In the genomic region with DNA sequence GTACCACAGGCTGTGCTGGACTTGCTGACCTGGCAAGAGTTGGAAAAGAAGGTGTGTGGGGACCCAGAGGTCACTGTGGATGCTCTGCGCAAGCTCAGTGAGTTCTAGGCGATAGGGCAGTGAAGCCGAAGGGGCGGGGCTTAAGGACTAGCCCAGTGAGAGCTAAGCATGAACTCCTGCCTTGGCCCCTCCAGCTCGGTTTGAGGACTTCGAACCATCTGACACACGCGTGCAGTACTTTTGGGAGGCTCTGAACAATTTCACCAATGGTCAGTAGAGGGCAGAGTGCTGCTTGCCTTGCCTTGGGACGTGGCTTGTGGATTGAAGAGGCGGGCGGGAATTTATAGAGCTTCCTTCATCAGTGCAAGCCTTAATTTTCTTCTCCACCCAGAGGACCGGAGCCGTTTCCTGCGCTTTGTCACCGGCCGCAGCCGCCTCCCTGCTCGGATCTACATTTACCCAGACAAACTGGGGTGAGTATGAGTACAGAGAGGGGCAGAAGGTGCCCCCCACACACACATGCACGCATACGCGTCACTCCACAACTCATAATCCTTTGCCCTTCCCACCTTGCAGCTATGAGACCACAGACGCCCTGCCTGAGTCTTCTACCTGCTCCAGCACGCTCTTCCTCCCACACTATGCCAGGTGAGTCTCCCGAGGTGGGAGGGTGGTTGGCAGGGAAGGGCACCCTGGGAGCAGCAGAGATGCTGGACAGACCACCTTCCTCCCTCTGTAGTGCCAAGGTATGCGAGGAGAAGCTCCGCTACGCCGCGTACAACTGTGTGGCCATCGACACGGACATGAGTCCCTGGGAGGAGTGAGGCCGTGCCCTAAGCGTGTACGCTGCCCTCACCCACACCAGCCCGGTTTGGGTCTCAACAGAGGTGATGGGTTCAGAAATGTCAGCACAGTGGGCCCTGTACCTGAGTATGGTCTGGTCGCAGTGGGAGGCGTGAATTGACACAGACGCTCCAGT, we compare ENCODE assay signal across 8 mouse cellular contexts. TPM values are rescaled to one million over a fixed set of nuclear protein-coding genes. Genes with fewer than 3 reads are reported as not detected.
DNase-seq lines count a peak whose midpoint lies in the region; ATAC-seq and TF ChIP-seq lines count a peak whose summit lies in the region.

No protein-coding gene starts in this region.

- no peak overlapping the region for H3K4me3 ChIP-seq in heart, embryonic 12.5 days
- H3K4me3 ChIP-seq in kidney, embryonic 15.5 days (replicated peaks), result no peak overlapping the region
- H3K4me3 ChIP-seq in liver, embryonic 14.5 days (ENCODE audit: insufficient read depth in 1 of 2, low read depth in 2 of 2, low read length in 2 of 2), result no peak overlapping the region
- H3K4me3 ChIP-seq in neural tube, embryonic 11.5 days (ENCODE audit: low read depth, low read length), result no peak overlapping the region

- H3K4me2 ChIP-seq in heart, embryonic 12.5 days, result no peak overlapping the region
- no peak overlapping the region; the same call in 1 of the 2 replicates for H3K4me2 ChIP-seq in kidney, embryonic 15.5 days
- no peak overlapping the region for H3K4me2 ChIP-seq in liver, embryonic 14.5 days (ENCODE audit: low read depth)
- no peak overlapping the region for H3K4me2 ChIP-seq in neural tube, embryonic 11.5 days (ENCODE audit: low read depth)

- no peak overlapping the region for H3K9ac ChIP-seq in heart, embryonic 12.5 days
- H3K9ac ChIP-seq in kidney, embryonic 15.5 days, result no peak overlapping the region
- H3K9ac ChIP-seq in liver, embryonic 14.5 days (replicated peaks), result no peak overlapping the region
- peak overlapping the region; percentile 3; the same call in 1 of the 2 replicates for H3K9ac ChIP-seq in neural tube, embryonic 11.5 days (ENCODE audit: low read length)

- H3K4me1 ChIP-seq in heart, embryonic 12.5 days (replicated peaks), result no peaks in the 10 kb centered on the region
- peaks cover 7% of the 10 kb centered on the region for H3K4me1 ChIP-seq in kidney, embryonic 15.5 days
- no peaks in the 10 kb centered on the region; a peak in 1 of 4 replicates for H3K4me1 ChIP-seq in liver, embryonic 14.5 days (replicated peaks; ENCODE audit: control insufficient read depth in 2 of 2, insufficient read depth in 2 of 2, low read length in 1 of 2)
- H3K4me1 ChIP-seq in neural tube, embryonic 11.5 days (ENCODE audit: control insufficient read depth, insufficient read depth, low read length), result no peaks in the 10 kb centered on the region

- TF ChIP-seq EP300 in liver, embryonic 14.5 days (IDR thresholded peaks at IDR 0.05; ENCODE audit: low read depth), result no peak

- no peak overlapping the region for H3K27ac ChIP-seq in heart, embryonic 12.5 days (ENCODE audit: poor library complexity, severe bottlenecking)
- H3K27ac ChIP-seq in kidney, embryonic 15.5 days, result no peak overlapping the region
- no peak overlapping the region for H3K27ac ChIP-seq in liver, embryonic 14.5 days
- no peak overlapping the region for H3K27ac ChIP-seq in neural tube, embryonic 11.5 days (ENCODE audit: low read depth, low read length)

- H3K27me3 ChIP-seq in heart, embryonic 12.5 days (replicated peaks), result no peaks in the 10 kb centered on the region
- no peaks in the 10 kb centered on the region for H3K27me3 ChIP-seq in kidney, embryonic 15.5 days
- no peaks in the 10 kb centered on the region for H3K27me3 ChIP-seq in liver, embryonic 14.5 days (ENCODE audit: control insufficient read depth, insufficient read depth, low read length)
- H3K27me3 ChIP-seq in neural tube, embryonic 11.5 days (ENCODE audit: control insufficient read depth, insufficient read depth, low read length), result no peaks in the 10 kb centered on the region

- DNase-seq in CD4-positive helper T cell, adult 2 months (ENCODE audit: low read depth, low spot score), result peak; percentile 46
- DNase-seq in adrenal gland, postnatal 10 days, result peak; percentile 73
- DNase-seq in embryo, embryonic 9.5 days (ENCODE audit: extremely low spot score), result peak; percentile 70
- DNase-seq in liver, embryonic 14.5 days (ENCODE audit: low read depth in 3 of 3, low spot score in 3 of 3), result peak in 2 of 3 experiments; percentile 42 to 46
- DNase-seq in neural tube, embryonic 11.5 days (ENCODE audit: low spot score), result peak; percentile 59
- DNase-seq in thymus, postnatal 0 days (ENCODE audit: low spot score), result peak; percentile 35

- WGBS in heart, embryonic 12.5 days, result 53% methylated on average over 38 of the region's 38 CpGs
- 53% methylated on average over 38 of the region's 38 CpGs for WGBS in kidney, embryonic 15.5 days
- 63% methylated on average over 38 of the region's 38 CpGs for WGBS in liver, embryonic 14.5 days (ENCODE audit: insufficient replicate concordance)
- WGBS in neural tube, embryonic 11.5 days, result 57% methylated on average over 38 of the region's 38 CpGs

- TF ChIP-seq CTCF in liver, embryonic 14.5 days (IDR thresholded peaks at IDR 0.05; ENCODE audit: low read depth), result peak; percentile 87

- H3K9me3 ChIP-seq in heart, embryonic 12.5 days (replicated peaks), result no peaks in the 10 kb centered on the region
- H3K9me3 ChIP-seq in kidney, embryonic 15.5 days (replicated peaks), result no peaks in the 10 kb centered on the region
- H3K9me3 ChIP-seq in liver, embryonic 14.5 days (ENCODE audit: control insufficient read depth, low read length), result no peaks in the 10 kb centered on the region
- H3K9me3 ChIP-seq in neural tube, embryonic 11.5 days (ENCODE audit: control insufficient read depth, low read length), result no peaks in the 10 kb centered on the region

- ATAC-seq in heart, embryonic 12.5 days (ENCODE audit: insufficient number of reproducible peaks, low FRiP score), result peak; percentile 68
- peak; percentile 82 for ATAC-seq in kidney, embryonic 15.5 days (replicated peaks; ENCODE audit: low FRiP score)
- peak; percentile 59 for ATAC-seq in liver, embryonic 14.5 days (ENCODE audit: insufficient read depth)
- 0 out of 2 replicates have a peak, but pooled peaks have one; percentile 23 for ATAC-seq in neural tube, embryonic 11.5 days (ENCODE audit: insufficient read depth, low FRiP score, low TSS enrichment)

- peaks cover 39% of the 10 kb centered on the region for H3K36me3 ChIP-seq in heart, embryonic 12.5 days
- H3K36me3 ChIP-seq in kidney, embryonic 15.5 days, result peaks cover 52% of the 10 kb centered on the region
- H3K36me3 ChIP-seq in liver, embryonic 14.5 days (replicated peaks; ENCODE audit: control insufficient read depth, insufficient read depth, low read depth), result peaks cover 15% of the 10 kb centered on the region
- peaks cover 2% of the 10 kb centered on the region; the same call in 1 of the 2 replicates for H3K36me3 ChIP-seq in neural tube, embryonic 11.5 days (ENCODE audit: control insufficient read depth, insufficient read depth, low read length)

RNA-seq across cellular contexts. Expression of a gene that starts 7.7 kb away (rescaled TPM):
- total RNA-seq in adrenal gland, postnatal 10 days (2021), result 10 to 100 TPM; 24.8 to 27.0 TPM
- polyA plus RNA-seq in heart, embryonic 12.5 days (2016; fragmentation: Nextera tagmentation; extraction: Ambion mirVana), result 6.8 and 8.0 TPM in 2 replicates
- polyA plus RNA-seq in kidney, embryonic 15.5 days (2015; fragmentation: Nextera tagmentation; extraction: Ambion mirVana), result 9.0 and 10.2 TPM in 2 replicates
- 8.0 and 8.9 TPM in 2 replicates for polyA plus RNA-seq in liver, embryonic 14.5 days (2012; rRNA removed)
- polyA plus RNA-seq in liver, embryonic 14.5 days (2014; fragmentation: Nextera tagmentation; extraction: Ambion mirVana), result 4.9 and 5.7 TPM in 2 replicates
- polyA plus RNA-seq in neural tube, embryonic 11.5 days (2014; fragmentation: Nextera tagmentation; extraction: Ambion mirVana), result 12.9 and 14.7 TPM in 2 replicates
- 14.4 and 14.6 TPM in 2 replicates for polyA plus RNA-seq in thymus, postnatal 0 days (2015; fragmentation: Nextera tagmentation; extraction: Ambion mirVana)

RNA-seq across cellular contexts. Expression of a gene that starts 8.6 kb away (rescaled TPM):
- total RNA-seq in adrenal gland, postnatal 10 days (2021), result 100 to 1,000 TPM; 122 to 150 TPM
- 90.9 and 92.2 TPM in 2 replicates for polyA plus RNA-seq in heart, embryonic 12.5 days (2016; fragmentation: Nextera tagmentation; extraction: Ambion mirVana)
- 102 and 111 TPM in 2 replicates for polyA plus RNA-seq in kidney, embryonic 15.5 days (2015; fragmentation: Nextera tagmentation; extraction: Ambion mirVana)
- polyA plus RNA-seq in liver, embryonic 14.5 days (2012; rRNA removed), result 414 and 441 TPM in 2 replicates
- polyA plus RNA-seq in liver, embryonic 14.5 days (2014; fragmentation: Nextera tagmentation; extraction: Ambion mirVana), result 567 and 604 TPM in 2 replicates
- polyA plus RNA-seq in neural tube, embryonic 11.5 days (2014; fragmentation: Nextera tagmentation; extraction: Ambion mirVana), result 89.8 and 99.2 TPM in 2 replicates
- 102 and 109 TPM in 2 replicates for polyA plus RNA-seq in thymus, postnatal 0 days (2015; fragmentation: Nextera tagmentation; extraction: Ambion mirVana)

RNA-seq across cellular contexts. Expression of a gene that starts 16.4 kb away (rescaled TPM):
- total RNA-seq in adrenal gland, postnatal 10 days (2021), result 10 to 100 TPM; 29.3 to 32.3 TPM
- polyA plus RNA-seq in heart, embryonic 12.5 days (2016; fragmentation: Nextera tagmentation; extraction: Ambion mirVana), result 25.2 and 29.2 TPM in 2 replicates
- 44.6 and 49.6 TPM in 2 replicates for polyA plus RNA-seq in kidney, embryonic 15.5 days (2015; fragmentation: Nextera tagmentation; extraction: Ambion mirVana)
- 12.3 and 17.3 TPM in 2 replicates for polyA plus RNA-seq in liver, embryonic 14.5 days (2012; rRNA removed)
- polyA plus RNA-seq in liver, embryonic 14.5 days (2014; fragmentation: Nextera tagmentation; extraction: Ambion mirVana), result 32.7 and 34.3 TPM in 2 replicates
- polyA plus RNA-seq in neural tube, embryonic 11.5 days (2014; fragmentation: Nextera tagmentation; extraction: Ambion mirVana), result 48.1 and 52.5 TPM in 2 replicates
- 40.9 and 42.1 TPM in 2 replicates for polyA plus RNA-seq in thymus, postnatal 0 days (2015; fragmentation: Nextera tagmentation; extraction: Ambion mirVana)

Comparison
In these comparisons a context has a peak if more than half of its experiments do, and no peak if none do; other contexts are left out.
1. ATAC-seq: peak in every context shown above with its lines; median percentile 82 in kidney, embryonic 15.5 days; 68 in heart, embryonic 12.5 days; 59 in liver, embryonic 14.5 days; 23 in neural tube, embryonic 11.5 days.